Mouse (Mus musculus): ENCODE data around the gene Mamdc2. TPM values are rescaled to one million over a fixed set of nuclear protein-coding genes. Genes with fewer than 3 reads are reported as not detected.

The Mamdc2 gene
- polyA plus RNA-seq, 1 experiment, result 3.4 TPM

DNA sequence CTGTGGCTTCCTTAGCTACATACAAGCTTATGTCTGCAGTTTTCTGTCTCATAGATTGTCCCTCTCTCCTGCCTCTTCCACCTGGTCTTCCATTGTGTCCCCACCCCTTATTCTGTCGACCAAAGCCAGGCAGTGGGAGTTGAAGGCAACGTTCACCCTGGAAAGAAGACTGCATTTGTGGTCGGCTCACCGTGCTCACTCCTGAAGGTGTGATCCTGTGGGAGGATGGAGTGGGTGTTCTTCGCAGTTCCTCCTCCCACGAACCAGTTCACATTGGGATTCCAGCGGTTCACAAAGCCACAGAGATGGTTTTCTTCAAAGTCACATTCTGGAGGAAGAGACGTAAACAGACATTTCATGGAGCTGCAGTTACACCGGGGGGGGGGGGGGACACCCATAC, 74.5 kb downstream of the Mamdc2 start:
- no peak overlapping the region for H3K4me3 ChIP-seq (ENCODE audit: insufficient read depth, low read length)
- H3K4me1 ChIP-seq (ENCODE audit: control insufficient read depth, insufficient read depth, low read length), result 0 out of 2 replicates have a peak, but pooled peaks cover 2% of the 10 kb centered on the region
- TF ChIP-seq POLR2A (IDR thresholded peaks at IDR 0.05; ENCODE audit: borderline replicate concordance, low read depth, low read length) (no peak), CTCF (IDR thresholded peaks at IDR 0.05; ENCODE audit: low read depth, low read length) (no peak)
- no peak overlapping the region for H3K27ac ChIP-seq (ENCODE audit: insufficient read depth, low read depth, low read length)

- TF ChIP-seq POLR2A (IDR thresholded peaks at IDR 0.05; ENCODE audit: borderline replicate concordance, low read depth, low read length) (no peak), CTCF (IDR thresholded peaks at IDR 0.05; ENCODE audit: low read depth, low read length) (peak; percentile 93)
- no peak overlapping the region for H3K27ac ChIP-seq (ENCODE audit: insufficient read depth, low read depth, low read length)
- no peak overlapping the region for H3K4me3 ChIP-seq (ENCODE audit: insufficient read depth, low read length)
- 0 out of 2 replicates have a peak, but pooled peaks cover 2% of the 10 kb centered on the region for H3K4me1 ChIP-seq (ENCODE audit: control insufficient read depth, insufficient read depth, low read length)
These were observed 75.0 kb downstream of the Mamdc2 start for GRCm38 (mm10) chr19:23373287-23373686.

- Histone ChIP-seq H3K27ac (ENCODE audit: insufficient read depth, low read depth, low read length) (no peak overlapping the region), H3K4me3 (ENCODE audit: insufficient read depth, low read length) (no peak overlapping the region), H3K4me1 (ENCODE audit: control insufficient read depth, insufficient read depth, low read length) (no peaks in the 10 kb centered on the region)
- TF ChIP-seq CTCF (IDR thresholded peaks at IDR 0.05; ENCODE audit: low read depth, low read length), result no peak
- no peak for TF ChIP-seq POLR2A (IDR thresholded peaks at IDR 0.05; ENCODE audit: borderline replicate concordance, low read depth, low read length)
These were observed 79.0 kb downstream of the Mamdc2 start for GRCm38 (mm10) chr19:23369275-23369674.

- Histone ChIP-seq H3K4me1 (ENCODE audit: control insufficient read depth, insufficient read depth, low read length) (no peaks in the 10 kb centered on the region), H3K4me3 (ENCODE audit: insufficient read depth, low read length) (no peak overlapping the region), H3K27ac (ENCODE audit: insufficient read depth, low read depth, low read length) (no peak overlapping the region)
- TF ChIP-seq CTCF (IDR thresholded peaks at IDR 0.05; ENCODE audit: low read depth, low read length), result no peak
- no peak for TF ChIP-seq POLR2A (IDR thresholded peaks at IDR 0.05; ENCODE audit: borderline replicate concordance, low read depth, low read length)
These were observed 86.2 kb downstream of the Mamdc2 start for GRCm38 (mm10) chr19:23362006-23362405.

GRCm38 (mm10) chr19:23361124-23361523, 87.1 kb downstream of the Mamdc2 start:
- Histone ChIP-seq H3K4me1 (ENCODE audit: control insufficient read depth, insufficient read depth, low read length) (no peaks in the 10 kb centered on the region), H3K27ac (ENCODE audit: insufficient read depth, low read depth, low read length) (no peak overlapping the region), H3K4me3 (ENCODE audit: insufficient read depth, low read length) (no peak overlapping the region)
- TF ChIP-seq POLR2A (IDR thresholded peaks at IDR 0.05; ENCODE audit: borderline replicate concordance, low read depth, low read length), result no peak
- no peak for TF ChIP-seq CTCF (IDR thresholded peaks at IDR 0.05; ENCODE audit: low read depth, low read length)

- H3K27ac ChIP-seq (ENCODE audit: insufficient read depth, low read depth, low read length), result no peak overlapping the region
- H3K4me3 ChIP-seq (ENCODE audit: insufficient read depth, low read length), result no peak overlapping the region
- H3K4me1 ChIP-seq (ENCODE audit: control insufficient read depth, insufficient read depth, low read length), result no peaks in the 10 kb centered on the region
- TF ChIP-seq CTCF (IDR thresholded peaks at IDR 0.05; ENCODE audit: low read depth, low read length) (no peak), POLR2A (IDR thresholded peaks at IDR 0.05; ENCODE audit: borderline replicate concordance, low read depth, low read length) (no peak)
These were observed 87.7 kb downstream of the Mamdc2 start for GRCm38 (mm10) chr19:23360536-23360935.

GRCm38 (mm10) chr19:23357253-23357652, 91.0 kb downstream of the Mamdc2 start:
- TF ChIP-seq CTCF (IDR thresholded peaks at IDR 0.05; ENCODE audit: low read depth, low read length) (no peak), POLR2A (IDR thresholded peaks at IDR 0.05; ENCODE audit: borderline replicate concordance, low read depth, low read length) (no peak)
- Histone ChIP-seq H3K4me3 (ENCODE audit: insufficient read depth, low read length) (no peak overlapping the region), H3K4me1 (ENCODE audit: control insufficient read depth, insufficient read depth, low read length) (peaks cover 6% of the 10 kb centered on the region; the same call in 1 of the 2 replicates), H3K27ac (ENCODE audit: insufficient read depth, low read depth, low read length) (no peak overlapping the region)

DNA sequence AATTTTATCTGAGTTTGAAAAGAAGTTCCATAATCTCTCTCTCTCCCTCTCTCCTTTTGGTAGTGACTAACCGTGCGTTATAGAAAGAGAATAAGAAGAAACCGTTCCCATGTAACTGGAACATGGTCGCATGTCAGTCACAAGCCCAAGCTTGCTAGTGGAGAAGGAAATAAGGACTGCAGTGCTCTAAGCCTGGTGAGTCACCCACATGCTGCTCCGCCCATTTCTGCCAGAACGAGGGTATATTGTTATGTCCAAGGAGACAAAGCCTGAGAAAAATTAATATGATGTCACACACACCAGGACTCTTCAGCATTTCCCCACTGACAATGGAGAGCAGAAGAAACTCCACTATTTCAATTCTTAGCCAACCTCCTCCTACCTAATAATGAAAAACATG, 93.5 kb downstream of the Mamdc2 start:
- TF ChIP-seq POLR2A (IDR thresholded peaks at IDR 0.05; ENCODE audit: borderline replicate concordance, low read depth, low read length) (no peak), CTCF (IDR thresholded peaks at IDR 0.05; ENCODE audit: low read depth, low read length) (no peak)
- H3K4me3 ChIP-seq (ENCODE audit: insufficient read depth, low read length), result no peak overlapping the region
- H3K4me1 ChIP-seq (ENCODE audit: control insufficient read depth, insufficient read depth, low read length), result peaks cover 6% of the 10 kb centered on the region; the same call in 1 of the 2 replicates
- H3K27ac ChIP-seq (ENCODE audit: insufficient read depth, low read depth, low read length), result no peak overlapping the region

- Histone ChIP-seq H3K4me3 (ENCODE audit: insufficient read depth, low read length) (no peak overlapping the region), H3K4me1 (ENCODE audit: control insufficient read depth, insufficient read depth, low read length) (peaks cover 6% of the 10 kb centered on the region; the same call in 1 of the 2 replicates), H3K27ac (ENCODE audit: insufficient read depth, low read depth, low read length) (no peak overlapping the region)
- TF ChIP-seq POLR2A (IDR thresholded peaks at IDR 0.05; ENCODE audit: borderline replicate concordance, low read depth, low read length), result no peak
- TF ChIP-seq CTCF (IDR thresholded peaks at IDR 0.05; ENCODE audit: low read depth, low read length), result no peak
These were observed 94.3 kb downstream of the Mamdc2 start for GRCm38 (mm10) chr19:23353881-23354401.

GRCm38 (mm10) chr19:23353161-23353560, 95.1 kb downstream of the Mamdc2 start:
- no peak for TF ChIP-seq POLR2A (IDR thresholded peaks at IDR 0.05; ENCODE audit: borderline replicate concordance, low read depth, low read length)
- no peak for TF ChIP-seq CTCF (IDR thresholded peaks at IDR 0.05; ENCODE audit: low read depth, low read length)
- H3K4me3 ChIP-seq (ENCODE audit: insufficient read depth, low read length), result no peak overlapping the region
- H3K27ac ChIP-seq (ENCODE audit: insufficient read depth, low read depth, low read length), result no peak overlapping the region
- peaks cover 6% of the 10 kb centered on the region; the same call in 1 of the 2 replicates for H3K4me1 ChIP-seq (ENCODE audit: control insufficient read depth, insufficient read depth, low read length)
